15 mouse cellular contexts compared by ENCODE assay signal in genomic region chr13:102122341-102122740, GRCm38 (mm10).
DNase-seq lines count a peak whose midpoint lies in the region; ATAC-seq lines count a peak whose summit lies in the region.
"Had no signal": no experiment of that assay in that cellular context is flagged by ENCODE, and none has a peak within 500 bp of the region (broad histone marks: within the 10 kb centered on the region; RNA-seq: fewer than 3 reads in every experiment).

No protein-coding gene starts in this region.

- DNase-seq in lung, adult 18-20 months: peak; percentile 13 to 32
- DNase-seq in lung, postnatal 14 days: no peak
- DNase-seq in 3T3-L1 (ENCODE audit: low read depth, low spot score) (peak; percentile 93), NIH3T3 (ENCODE audit: low read depth) (peak; percentile 65)
- DNase-seq in natural killer cell, adult 2 months (ENCODE audit: low spot score in 2 of 2): peak; percentile 65 to 81
- no peak for DNase-seq in left cerebral cortex, postnatal 36 days (ENCODE audit: low spot score in 2 of 2)
- DNase-seq: adrenal gland, postnatal 14 days; cerebellum, adult 11-12 months; cerebellum, adult 9-10 months; cerebellum, postnatal 25 days; forebrain, postnatal 0 days; heart, adult 18-20 months; heart, postnatal 10 days had no signal

- ATAC-seq in activated CD4-positive, CD25-positive, alpha-beta regulatory T cell, adult 4 months: no peak
- ATAC-seq: forebrain, postnatal 0 days; hindbrain, postnatal 0 days had no signal

- intact Hi-C loops in left cerebral cortex, postnatal 36 days (cut with DNase I): no loop called here

Comparison
In these comparisons a context has a peak if more than half of its experiments do, and no peak if none do; other contexts are left out.
1. DNase-seq: peak in lung, adult 18-20 months (2 of 2), 3T3-L1 (single experiment), NIH3T3 (single experiment) and natural killer cell, adult 2 months (2 of 2); none in lung, postnatal 14 days (single experiment) and left cerebral cortex, postnatal 36 days (0 of 2).